ENCODE assay signal across 11 mouse cellular contexts in genomic region chr11:88557116-88557768, GRCm38 (mm10).
A peak's percentile ranks its signal among the peaks of the same experiment; 100 is the strongest.
DNase-seq lines count a peak whose midpoint lies in the region; ATAC-seq and TF ChIP-seq lines count a peak whose summit lies in the region.
"Had no signal": no experiment of that assay in that cellular context is flagged by ENCODE, and none has a peak within 500 bp of the region (broad histone marks: within the 10 kb centered on the region; RNA-seq: fewer than 3 reads in every experiment).

No protein-coding gene starts in this region.

- H3K9ac ChIP-seq in lung, postnatal 0 days (replicated peaks; ENCODE audit: low read depth), result no peak overlapping the region
- no peak overlapping the region for H3K9ac ChIP-seq in intestine, postnatal 0 days (ENCODE audit: low read depth, low read length)
- H3K9ac ChIP-seq in stomach, embryonic 16.5 days (ENCODE audit: low read length), result no peak overlapping the region

- intact Hi-C loops in gastrocnemius, postnatal 14 days (cut with DNase I; ENCODE audit: low total_unique reads), result no loop called here
- intact Hi-C loops in gastrocnemius, postnatal 36 days (cut with DNase I), result loop anchor here (10.0 kb wide), 1 partner anchor 322 kb away; no protein-coding TSS in a partner anchor

- no peak for TF ChIP-seq CTCF in lung, postnatal 0 days (IDR thresholded peaks at IDR 0.05)
- TF ChIP-seq CTCF in intestine, postnatal 0 days (IDR thresholded peaks at IDR 0.05; ENCODE audit: low read depth), result no peak

- no peaks in the 10 kb centered on the region for H3K36me3 ChIP-seq in lung, postnatal 0 days (ENCODE audit: insufficient read depth, low read length)
- no peaks in the 10 kb centered on the region for H3K36me3 ChIP-seq in intestine, postnatal 0 days (ENCODE audit: control insufficient read depth, insufficient read depth)
- no peaks in the 10 kb centered on the region for H3K36me3 ChIP-seq in stomach, embryonic 16.5 days (ENCODE audit: control insufficient read depth, insufficient read depth, low read length)

- H3K27ac ChIP-seq in lung, postnatal 0 days (ENCODE audit: low read length), result peak overlapping the region; percentile 22
- peak overlapping the region; percentile 70 for H3K27ac ChIP-seq in intestine, postnatal 0 days (ENCODE audit: low read depth, low read length)
- peak overlapping the region; percentile 39 for H3K27ac ChIP-seq in stomach, embryonic 16.5 days (ENCODE audit: low read length)

- H3K4me2 ChIP-seq in lung, postnatal 0 days (replicated peaks; ENCODE audit: low read depth, low read length), result no peak overlapping the region
- no peak overlapping the region for H3K4me2 ChIP-seq in intestine, postnatal 0 days (replicated peaks; ENCODE audit: low read depth)
- no peak overlapping the region for H3K4me2 ChIP-seq in stomach, embryonic 16.5 days (ENCODE audit: low read depth, low read length)

- H3K27me3 ChIP-seq in lung, postnatal 0 days (replicated peaks; ENCODE audit: insufficient read depth, low read length), result no peaks in the 10 kb centered on the region
- H3K27me3 ChIP-seq in intestine, postnatal 0 days (replicated peaks; ENCODE audit: control insufficient read depth, insufficient read depth, low read length), result no peaks in the 10 kb centered on the region
- no peaks in the 10 kb centered on the region for H3K27me3 ChIP-seq in stomach, embryonic 16.5 days (ENCODE audit: control insufficient read depth, insufficient read depth, low read length)

- ATAC-seq in lung, postnatal 0 days, result 0 out of 2 replicates have a peak, but pooled peaks have one; percentile 3
- ATAC-seq in intestine, postnatal 0 days, result no peak
- ATAC-seq in stomach, embryonic 16.5 days (ENCODE audit: insufficient read depth, low FRiP score), result no peak
- ATAC-seq: CD4-positive, CD25-positive, alpha-beta regulatory T cell, adult 4 months had no signal

- H3K4me1 ChIP-seq in lung, postnatal 0 days (ENCODE audit: insufficient read depth, low read depth, low read length), result peaks cover 42% of the 10 kb centered on the region
- H3K4me1 ChIP-seq in intestine, postnatal 0 days (replicated peaks; ENCODE audit: control insufficient read depth, insufficient read depth, low read length), result peaks cover 46% of the 10 kb centered on the region
- peaks cover 58% of the 10 kb centered on the region for H3K4me1 ChIP-seq in stomach, embryonic 16.5 days (ENCODE audit: control insufficient read depth, insufficient read depth, low read length)

- no peak for TF ChIP-seq EP300 in lung, postnatal 0 days (IDR thresholded peaks at IDR 0.05)

- WGBS in lung, postnatal 0 days, result 43% methylated on average over 4 of the region's 4 CpGs
- 45% methylated on average over 4 of the region's 4 CpGs for WGBS in intestine, postnatal 0 days
- WGBS in stomach, embryonic 16.5 days, result 50% methylated on average over 4 of the region's 4 CpGs

- peak; percentile 47 for DNase-seq in gastrocnemius, postnatal 14 days
- no peak for DNase-seq in gastrocnemius, postnatal 36 days
- DNase-seq in lung, postnatal 0 days (ENCODE audit: low spot score), result no peak
- DNase-seq in lung, postnatal 36 days, result no peak
- no peak for DNase-seq in cerebellum, adult 11-12 months
- no peak for DNase-seq in ovary, adult 18-20 months (ENCODE audit: low spot score)
- DNase-seq: kidney, adult 11 months; right cerebral cortex, adult 18-20 months had no signal

- H3K4me3 ChIP-seq in lung, postnatal 0 days (ENCODE audit: low read depth, low read length), result no peak overlapping the region
- H3K4me3 ChIP-seq in intestine, postnatal 0 days (ENCODE audit: low read depth, low read length), result no peak overlapping the region
- no peak overlapping the region for H3K4me3 ChIP-seq in stomach, embryonic 16.5 days (replicated peaks; ENCODE audit: low read length)

- no peaks in the 10 kb centered on the region for H3K9me3 ChIP-seq in lung, postnatal 0 days (ENCODE audit: low read length)
- H3K9me3 ChIP-seq in intestine, postnatal 0 days (ENCODE audit: control insufficient read depth), result no peaks in the 10 kb centered on the region
- H3K9me3 ChIP-seq in stomach, embryonic 16.5 days (replicated peaks; ENCODE audit: control insufficient read depth, low read length), result no peaks in the 10 kb centered on the region
